Mouse (Mus musculus): ENCODE results near the gene Adgrg3. TPM values are rescaled to one million over a fixed set of nuclear protein-coding genes. Genes with fewer than 3 reads are reported as not detected.
A peak's percentile ranks its signal among the peaks of the same experiment; 100 is the strongest.

Adgrg3 gene
- polyA plus RNA-seq, 1 experiment = not detected

DNA sequence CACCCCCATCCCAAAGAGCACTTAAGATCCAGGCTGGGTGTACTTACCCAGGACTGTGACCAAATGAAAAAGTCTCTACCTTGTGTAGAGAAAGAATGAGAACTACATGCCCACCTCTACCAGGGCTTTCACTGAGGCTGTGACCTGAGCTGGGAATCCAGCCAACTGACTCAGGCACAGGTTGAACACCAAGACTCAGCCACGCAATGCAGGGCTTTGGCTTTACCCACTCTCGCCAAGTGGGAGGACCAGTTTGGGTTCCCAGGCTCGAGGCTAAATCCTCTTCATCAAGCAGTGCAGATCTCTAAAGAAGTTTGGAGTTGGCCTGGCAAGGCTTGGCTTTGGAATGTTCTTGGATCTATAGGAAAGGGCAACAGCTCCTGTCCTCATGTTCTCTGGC, 58.0 kb downstream of the Adgrg3 start:
- Histone ChIP-seq H3K27ac (replicated peaks; ENCODE audit: low read depth, low read length) (no peak overlapping the region), H3K4me1 (ENCODE audit: control insufficient read depth, insufficient read depth, insufficient read length, low read length) (no peaks in the 10 kb centered on the region), H3K4me3 (ENCODE audit: insufficient read depth, low read depth, low read length) (no peak overlapping the region)

GRCm38 (mm10) chr8:95076151-95076550, 58.7 kb downstream of the Adgrg3 start:
- no peaks in the 10 kb centered on the region for H3K4me1 ChIP-seq (ENCODE audit: control insufficient read depth, insufficient read depth, insufficient read length, low read length)
- no peak overlapping the region for H3K27ac ChIP-seq (replicated peaks; ENCODE audit: low read depth, low read length)
- no peak overlapping the region for H3K4me3 ChIP-seq (ENCODE audit: insufficient read depth, low read depth, low read length)

GRCm38 (mm10) chr8:95078055-95078454, 60.6 kb downstream of the Adgrg3 start:
- Histone ChIP-seq H3K4me3 (ENCODE audit: insufficient read depth, low read depth, low read length) (no peak overlapping the region), H3K27ac (replicated peaks; ENCODE audit: low read depth, low read length) (no peak overlapping the region), H3K4me1 (ENCODE audit: control insufficient read depth, insufficient read depth, insufficient read length, low read length) (no peaks in the 10 kb centered on the region)

- no peak overlapping the region for H3K27ac ChIP-seq (replicated peaks; ENCODE audit: low read depth, low read length)
- no peaks in the 10 kb centered on the region for H3K4me1 ChIP-seq (ENCODE audit: control insufficient read depth, insufficient read depth, insufficient read length, low read length)
- H3K4me3 ChIP-seq (ENCODE audit: insufficient read depth, low read depth, low read length) = no peak overlapping the region
These were observed 61.8 kb downstream of the Adgrg3 start for GRCm38 (mm10) chr8:95079305-95079704.

- H3K4me1 ChIP-seq (ENCODE audit: control insufficient read depth, insufficient read depth, insufficient read length, low read length) = no peaks in the 10 kb centered on the region
- H3K27ac ChIP-seq (replicated peaks; ENCODE audit: low read depth, low read length) = peak within 1 kb of the TSS; percentile 91
- peak within 1 kb of the TSS; percentile 81 for H3K4me3 ChIP-seq (ENCODE audit: insufficient read depth, low read depth, low read length)
These were observed 63.2 kb downstream of the Adgrg3 start, which contains the start of gene Katnb1 for GRCm38 (mm10) chr8:95080381-95081341. TSS of gene Katnb1 (plus strand) at chr8:95081186.

DNA sequence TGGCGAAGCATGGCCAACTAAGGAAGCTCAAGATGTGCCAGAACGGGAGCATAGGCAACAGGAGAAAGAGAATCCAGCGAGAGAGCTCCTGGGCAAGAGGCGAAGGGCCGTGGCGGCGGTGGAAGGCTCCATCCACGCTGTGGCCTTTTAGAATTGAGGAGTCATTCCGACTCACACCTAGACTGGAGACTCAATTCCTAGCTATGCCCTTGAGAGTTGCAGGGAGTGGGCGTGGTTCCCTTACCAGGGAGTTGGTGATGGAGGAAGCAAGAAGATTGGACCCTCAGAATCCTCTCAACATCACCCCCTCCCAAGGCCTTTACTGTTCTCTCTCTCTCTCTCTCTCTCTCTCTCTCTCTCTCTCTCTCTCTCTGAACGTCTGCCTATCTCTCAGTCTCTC, 64.2 kb downstream of the Adgrg3 start:
- Histone ChIP-seq H3K27ac (replicated peaks; ENCODE audit: low read depth, low read length) (no peak overlapping the region), H3K4me1 (ENCODE audit: control insufficient read depth, insufficient read depth, insufficient read length, low read length) (no peaks in the 10 kb centered on the region), H3K4me3 (ENCODE audit: insufficient read depth, low read depth, low read length) (peak overlapping the region; percentile 81)

- no peaks in the 10 kb centered on the region for H3K4me1 ChIP-seq (ENCODE audit: control insufficient read depth, insufficient read depth, insufficient read length, low read length)
- no peak overlapping the region for H3K27ac ChIP-seq (replicated peaks; ENCODE audit: low read depth, low read length)
- no peak overlapping the region for H3K4me3 ChIP-seq (ENCODE audit: insufficient read depth, low read depth, low read length)
These were observed 66.8 kb downstream of the Adgrg3 start for GRCm38 (mm10) chr8:95084261-95084660.

DNA sequence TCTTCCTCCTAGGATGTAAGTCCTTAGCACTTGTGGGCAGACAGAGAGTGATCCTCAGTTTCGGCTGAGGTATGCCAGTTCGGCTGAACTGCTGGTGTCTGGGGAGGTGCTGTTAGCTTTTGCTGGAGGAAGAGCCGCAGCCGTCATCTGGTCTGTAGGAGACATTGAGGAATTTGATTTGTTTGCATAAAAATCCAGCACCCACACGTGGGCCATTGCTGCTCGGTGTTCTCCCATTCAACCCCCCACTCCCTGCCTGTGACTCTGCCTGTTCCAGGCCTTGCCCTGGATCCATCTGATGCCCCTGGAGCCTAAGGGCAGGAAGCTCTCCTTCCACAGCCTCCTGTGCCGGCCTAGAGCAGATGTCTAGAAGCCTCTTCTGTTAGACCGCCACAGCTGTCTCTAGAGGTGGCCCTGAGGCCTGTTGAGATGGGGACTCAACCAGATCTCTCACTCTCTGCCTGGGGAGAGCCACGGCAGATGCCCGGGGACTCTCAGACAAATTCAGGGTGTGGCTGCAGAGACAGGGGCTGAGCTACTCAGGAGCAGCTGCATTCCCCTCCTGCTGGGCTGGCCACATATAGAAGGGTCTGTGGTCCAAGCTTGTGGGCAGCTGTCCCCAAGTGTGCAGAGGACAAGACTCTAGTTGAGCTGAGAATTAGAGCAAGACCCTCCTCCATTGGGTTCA, 67.4 kb downstream of the Adgrg3 start:
- Histone ChIP-seq H3K4me3 (ENCODE audit: insufficient read depth, low read depth, low read length) (no peak overlapping the region), H3K27ac (replicated peaks; ENCODE audit: low read depth, low read length) (no peak overlapping the region), H3K4me1 (ENCODE audit: control insufficient read depth, insufficient read depth, insufficient read length, low read length) (no peaks in the 10 kb centered on the region)

GRCm38 (mm10) chr8:95085432-95086141, 68.1 kb downstream of the Adgrg3 start:
- Histone ChIP-seq H3K4me3 (ENCODE audit: insufficient read depth, low read depth, low read length) (no peak overlapping the region), H3K27ac (replicated peaks; ENCODE audit: low read depth, low read length) (no peak overlapping the region), H3K4me1 (ENCODE audit: control insufficient read depth, insufficient read depth, insufficient read length, low read length) (no peaks in the 10 kb centered on the region)

- Histone ChIP-seq H3K4me1 (ENCODE audit: control insufficient read depth, insufficient read depth, insufficient read length, low read length) (no peaks in the 10 kb centered on the region), H3K4me3 (ENCODE audit: insufficient read depth, low read depth, low read length) (no peak overlapping the region), H3K27ac (replicated peaks; ENCODE audit: low read depth, low read length) (no peak overlapping the region)
These were observed 76.1 kb downstream of the Adgrg3 start for GRCm38 (mm10) chr8:95093574-95093973.

Other genes starting within 250 kb of the Adgrg3 start
- 1.7 and 2.2 TPM in 2 replicates for gene Cx3cl1, start 245.7 kb upstream of the Adgrg3 start, polyA plus RNA-seq (2012; ENCODE audit: insufficient read depth, insufficient read length, missing spikeins)
- gene Ccl17, start 207.2 kb upstream of the Adgrg3 start, polyA plus RNA-seq (2012; ENCODE audit: insufficient read depth, insufficient read length, missing spikeins) = not detected in 2 replicates
- gene Coq9, start 179.4 kb upstream of the Adgrg3 start, polyA plus RNA-seq (2012; ENCODE audit: insufficient read depth, insufficient read length, missing spikeins) = 313 and 387 TPM in 2 replicates
- 61.4 and 80.8 TPM in 2 replicates for gene Ciapin1, start 179.3 kb upstream of the Adgrg3 start, polyA plus RNA-seq (2012; ENCODE audit: insufficient read depth, insufficient read length, missing spikeins)
- 55.0 and 64.8 TPM in 2 replicates for gene Polr2c, start 160.2 kb upstream of the Adgrg3 start, polyA plus RNA-seq (2012; ENCODE audit: insufficient read depth, insufficient read length, missing spikeins)
- gene Dok4, start 141.4 kb upstream of the Adgrg3 start, polyA plus RNA-seq (2012; ENCODE audit: insufficient read depth, insufficient read length, missing spikeins) = 3.8 and 8.4 TPM in 2 replicates
- 1.2 and 1.5 TPM in 2 replicates for gene Ccdc102a, start 99.6 kb upstream of the Adgrg3 start, polyA plus RNA-seq (2012; ENCODE audit: insufficient read depth, insufficient read length, missing spikeins)
- not detected in 2 replicates for gene Adgrg5, start 94.0 kb upstream of the Adgrg3 start, polyA plus RNA-seq (2012; ENCODE audit: insufficient read depth, insufficient read length, missing spikeins)
- gene Adgrg1, start 42.9 kb upstream of the Adgrg3 start, polyA plus RNA-seq (2012; ENCODE audit: insufficient read depth, insufficient read length, missing spikeins) = 7.4 and 18.4 TPM in 2 replicates
- gene Drc7, start 37.4 kb downstream of the Adgrg3 start, polyA plus RNA-seq (2012; ENCODE audit: insufficient read depth, insufficient read length, missing spikeins) = not detected in 2 replicates
- 4.7 and 6.2 TPM in 2 replicates for gene Katnb1, start 63.5 kb downstream of the Adgrg3 start, polyA plus RNA-seq (2012; ENCODE audit: insufficient read depth, insufficient read length, missing spikeins)
- 24.4 and 29.3 TPM in 2 replicates for gene Kifc3, start 185.1 kb downstream of the Adgrg3 start, polyA plus RNA-seq (2012; ENCODE audit: insufficient read depth, insufficient read length, missing spikeins)